Mouse (Mus musculus): ENCODE data around the gene Unc13c.

Unc13c gene

DNA sequence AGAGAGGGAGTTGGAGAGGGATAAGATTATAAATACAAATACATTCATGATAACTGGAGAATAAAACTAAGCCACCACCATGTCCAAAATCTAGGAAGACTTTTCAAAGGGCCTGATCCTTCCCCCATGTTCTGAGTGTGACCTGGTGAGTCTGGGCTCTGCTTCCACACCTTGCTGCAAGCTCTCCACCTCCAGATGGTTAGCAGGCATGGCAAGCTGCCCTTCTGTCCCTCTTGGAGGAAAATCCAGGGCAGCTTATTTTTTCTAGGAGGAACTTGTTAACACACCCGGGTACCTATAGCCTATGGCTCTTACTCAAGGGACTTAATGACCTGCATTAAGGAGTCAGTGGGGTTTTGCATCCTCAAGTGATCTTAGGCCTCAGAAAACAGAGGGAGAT is 364.8 kb downstream of the Unc13c start:
- no peak for DNase-seq

DNA sequence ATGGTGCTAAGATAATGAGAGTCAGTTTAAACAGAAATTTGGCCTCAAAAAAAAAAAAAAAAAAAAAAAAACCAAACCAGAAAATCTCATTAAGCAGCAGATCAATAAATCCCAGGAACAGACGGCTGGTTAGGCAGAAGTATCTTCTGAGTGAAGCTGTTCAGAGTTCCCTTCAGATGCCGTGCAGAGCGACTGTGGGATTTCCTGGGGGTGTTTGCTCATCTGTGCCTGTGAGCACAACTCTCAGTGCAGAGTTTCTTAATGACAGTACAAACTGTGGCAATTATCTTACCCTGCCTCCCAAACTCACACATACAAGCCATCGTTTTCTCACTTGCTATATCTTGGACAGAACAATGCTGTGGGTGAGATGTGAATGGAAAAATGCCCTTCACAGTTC is 403.2 kb downstream of the Unc13c start:
- DNase-seq, result no peak

DNA sequence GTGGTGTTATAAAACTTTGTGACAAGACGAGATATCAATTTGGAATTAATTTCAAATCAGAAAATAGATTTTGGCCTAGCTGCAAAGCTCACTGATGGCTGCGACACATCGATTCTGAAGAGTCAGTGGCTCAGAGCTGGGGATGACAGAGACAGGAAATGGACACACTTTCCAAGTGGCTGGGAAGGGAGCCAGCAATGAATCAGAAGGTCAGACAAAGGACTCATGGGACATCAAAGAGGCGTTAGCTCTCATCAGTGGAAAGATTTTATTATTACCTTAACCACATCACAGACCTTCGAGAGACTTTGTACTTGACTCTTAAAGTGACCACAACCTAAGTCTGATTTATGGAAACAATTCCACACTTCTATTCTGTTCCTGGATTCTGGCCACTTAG is 408.7 kb downstream of the Unc13c start:
- no peak for DNase-seq

DNA sequence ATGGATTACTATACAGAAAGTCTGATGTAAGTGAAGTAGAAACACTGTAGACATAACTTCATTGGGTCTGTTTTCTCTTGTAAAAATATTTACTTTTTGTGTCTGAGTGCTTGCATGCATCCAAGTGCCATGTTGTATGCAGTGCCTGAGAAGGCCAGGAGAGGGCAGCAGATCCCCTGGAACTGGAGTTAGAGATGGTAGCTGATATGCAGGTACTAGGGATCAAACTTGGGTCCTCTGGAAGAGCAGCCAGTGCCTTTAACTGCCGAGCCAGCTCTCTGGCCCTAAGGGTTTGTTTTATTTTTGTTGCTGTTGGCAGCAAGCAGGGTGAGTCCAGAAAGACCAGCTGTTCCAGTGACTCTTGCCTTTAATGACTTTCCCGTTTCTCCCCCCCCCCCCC is 411.0 kb downstream of the Unc13c start:
- DNase-seq, result peak; percentile 46

DNA sequence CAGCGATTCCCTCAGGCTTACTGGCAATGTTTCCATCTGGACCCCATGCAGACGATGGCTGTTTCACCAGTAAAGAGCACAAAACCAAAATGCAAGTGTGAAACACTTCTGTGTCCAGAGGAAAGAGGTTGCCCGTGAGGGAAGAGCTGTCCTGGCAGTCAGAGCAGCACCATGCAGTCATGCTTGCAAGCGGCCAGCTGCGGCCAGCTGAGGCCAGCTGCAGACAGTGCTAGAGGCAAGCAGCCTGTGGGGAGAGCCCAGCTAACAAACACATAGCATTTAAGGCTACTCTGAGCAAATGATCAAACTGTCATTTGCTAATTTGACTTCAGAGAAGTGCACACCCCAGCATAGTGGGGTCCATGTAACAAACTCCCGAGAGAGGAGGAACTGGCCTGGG is 413.4 kb downstream of the Unc13c start:
- no peak for DNase-seq

DNA sequence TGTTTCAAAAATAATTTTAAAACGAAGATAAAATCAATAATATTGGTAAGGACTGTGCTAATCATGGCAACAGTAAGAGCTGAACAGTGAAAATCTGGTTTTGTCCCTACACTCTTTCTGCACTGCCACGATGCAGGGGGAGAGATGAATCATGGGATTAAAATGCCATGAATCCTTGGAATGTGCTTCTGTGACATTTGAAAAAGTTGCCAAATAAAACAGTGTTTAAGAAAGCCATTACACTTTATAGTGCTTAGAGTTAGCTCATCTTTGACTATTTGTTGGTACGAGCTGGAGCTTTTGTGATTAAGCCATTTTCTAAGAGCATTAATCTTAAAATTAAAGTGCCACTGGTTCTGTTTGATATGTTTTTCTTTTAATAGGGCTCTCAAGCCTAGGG is 496.2 kb downstream of the Unc13c start:
- no peak for DNase-seq

DNA sequence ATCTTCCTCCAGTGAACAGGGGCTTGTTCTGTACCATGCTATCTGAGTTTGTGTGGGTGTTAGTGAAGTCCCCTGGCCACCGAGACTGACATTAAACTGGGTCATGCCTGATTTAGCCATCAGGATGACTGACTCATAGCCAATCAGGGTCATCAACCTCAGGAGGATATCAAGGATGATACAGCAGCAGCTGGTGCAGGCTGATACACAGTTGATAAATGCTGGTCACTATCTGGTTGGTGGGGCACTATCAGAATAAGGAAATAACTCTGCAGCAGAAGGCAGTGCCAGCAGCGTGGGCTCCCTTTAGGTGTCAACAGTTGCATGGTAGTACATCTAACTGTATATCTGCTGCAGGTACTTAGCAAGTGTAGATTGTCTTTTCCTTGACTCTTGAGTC is 506.7 kb downstream of the Unc13c start:
- DNase-seq, result no peak

DNA sequence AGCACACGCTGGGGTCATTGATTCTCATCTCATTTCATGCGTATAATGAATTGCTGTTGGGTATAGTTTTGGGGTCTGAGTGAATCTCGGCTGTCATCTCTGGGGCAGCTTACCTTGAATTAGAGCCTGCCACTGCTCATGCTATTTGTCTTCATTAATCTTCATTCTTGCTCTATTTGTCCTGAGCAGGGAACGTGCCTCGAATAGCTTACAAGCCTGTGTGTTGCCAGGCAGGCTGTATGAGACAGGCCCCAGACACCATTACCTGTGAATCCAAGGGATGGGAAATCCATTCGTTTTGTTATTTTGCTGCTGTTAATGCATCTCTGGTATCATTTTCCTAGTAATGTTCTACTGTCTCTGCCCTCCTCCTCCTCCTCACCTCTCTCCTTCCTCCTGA is 518.8 kb downstream of the Unc13c start:
- DNase-seq, result no peak

DNA sequence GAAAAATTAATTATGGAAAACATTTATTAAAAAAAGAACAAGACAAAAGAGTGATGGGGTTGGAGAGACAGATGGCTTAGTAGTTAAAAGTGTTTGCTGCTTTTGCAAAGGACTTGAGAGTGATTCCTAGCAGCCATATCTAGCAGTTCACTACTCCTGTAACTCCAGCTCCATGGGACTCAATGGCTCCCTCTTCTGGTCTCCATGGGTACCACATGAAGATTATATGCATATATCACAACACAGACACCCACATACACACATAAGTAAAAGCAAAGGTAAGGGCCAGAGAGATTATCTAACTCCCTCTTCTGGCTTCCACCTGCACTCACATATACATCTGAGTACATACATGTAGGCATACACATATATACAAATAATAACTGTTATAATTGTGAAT is 519.5 kb downstream of the Unc13c start:
- DNase-seq, result no peak

DNA sequence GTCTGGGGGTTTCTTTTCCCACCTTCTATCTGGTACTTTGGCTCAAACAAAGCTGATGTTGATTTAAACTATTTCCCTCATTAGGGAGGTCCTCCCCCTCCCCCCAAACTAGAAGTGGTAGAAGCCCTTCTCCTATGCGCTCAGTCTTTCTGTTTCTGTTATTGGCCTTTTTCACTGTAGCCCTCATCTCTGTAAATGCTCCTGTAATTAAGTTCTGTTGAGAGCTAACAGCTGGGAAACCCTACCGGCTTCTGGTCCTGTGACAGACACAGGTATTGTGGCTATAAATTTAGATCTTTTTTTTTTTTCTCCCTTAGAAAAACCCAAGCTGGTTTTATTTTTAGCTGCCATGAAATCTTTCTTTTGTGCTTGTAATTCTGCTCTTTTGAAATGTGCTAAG is 536.8 kb downstream of the Unc13c start:
- no peak for DNase-seq

Measured in thymus, postnatal 14 days (tissue).